Mouse (Mus musculus) MEL-GATA-1-ER (cell line): ENCODE measurements around the gene Gm49486.
"Not testable (repeated sequence)": the region's sequence is repeated elsewhere in the genome, so short reads cannot be mapped to it uniquely, and the experiment has no call there.

Source experiments
- DNase-seq: peaks from one replicate; pipeline ENCODE4 v3.0.0-alpha.2; 2012; ENCODE audit warnings: low read depth; ENCODE audit errors: extremely low read depth

The Gm49486 gene

GRCm38 (mm10) chr15:79224685-79225084 is 4.5 kb upstream of the Gm49486 start:
- DNase-seq, result peak; percentile 56

- not testable (repeated sequence) for DNase-seq
These were observed 3.4 kb upstream of the Gm49486 start for GRCm38 (mm10) chr15:79225780-79226179.

GRCm38 (mm10) chr15:79235268-79235667 is 6.1 kb downstream of the Gm49486 start:
- no peak for DNase-seq

GRCm38 (mm10) chr15:79238036-79238435 is 8.8 kb downstream of the Gm49486 start:
- DNase-seq, result no peak

GRCm38 (mm10) chr15:79242574-79243233 is 13.5 kb downstream of the Gm49486 start:
- DNase-seq, result no peak

GRCm38 (mm10) chr15:79243234-79244042 is 14.2 kb downstream of the Gm49486 start:
- peak; percentile 79 for DNase-seq

GRCm38 (mm10) chr15:79244071-79244893 is 15.1 kb downstream of the Gm49486 start:
- DNase-seq, result no peak

GRCm38 (mm10) chr15:79245321-79245720 is 16.1 kb downstream of the Gm49486 start:
- DNase-seq, result no peak

GRCm38 (mm10) chr15:79250236-79250635 is 21.0 kb downstream of the Gm49486 start:
- no peak for DNase-seq

GRCm38 (mm10) chr15:79251168-79251567 is 22.0 kb downstream of the Gm49486 start:
- DNase-seq, result no peak

GRCm38 (mm10) chr15:79251781-79252491 is 22.7 kb downstream of the Gm49486 start:
- DNase-seq, result no peak

GRCm38 (mm10) chr15:79252580-79252979 is 23.4 kb downstream of the Gm49486 start:
- DNase-seq, result no peak

- no peak for DNase-seq
These were observed 25.5 kb downstream of the Gm49486 start, which contains the start of gene Slc16a8 for GRCm38 (mm10) chr15:79254661-79255060. Slc16a8 (minus strand) TSS chr15:79254761.

- no peak for DNase-seq
These were observed 29.3 kb downstream of the Gm49486 start for GRCm38 (mm10) chr15:79258521-79258920.

- DNase-seq, result no peak
These were observed 32.0 kb downstream of the Gm49486 start for GRCm38 (mm10) chr15:79261095-79261725.

GRCm38 (mm10) chr15:79261757-79262156 is 32.6 kb downstream of the Gm49486 start:
- DNase-seq, result no peak

- DNase-seq, result no peak
These were observed 33.2 kb downstream of the Gm49486 start for GRCm38 (mm10) chr15:79262375-79262774.

- DNase-seq, result no peak
These were observed 33.7 kb downstream of the Gm49486 start for GRCm38 (mm10) chr15:79262786-79263309.

GRCm38 (mm10) chr15:79263726-79264125 is 34.5 kb downstream of the Gm49486 start:
- DNase-seq, result no peak

GRCm38 (mm10) chr15:79265384-79265783 is 36.2 kb downstream of the Gm49486 start:
- no peak for DNase-seq
